Mouse (Mus musculus) MEL (cell line): ENCODE results near the gene Ywhah.

Source experiments
- CTCF ChIP-seq, 3 experiments: IDR thresholded peaks in 2 of 3; conservative IDR thresholded peaks in 1 of 3; 2 replicates each; pipeline ENCODE4 v1.5.1; 2011 to 2012; ENCODE audit warnings: low read length in 3 of 3, low read depth in 2 of 3, mild to moderate bottlenecking in 2 of 3, improper control_type of control experiment in 1 of 3, inconsistent platforms in 1 of 3, mixed read lengths in 1 of 3, moderate library complexity in 1 of 3; ENCODE audit not compliant: control insufficient read depth in 1 of 3, insufficient read depth in 1 of 3, poor library complexity in 1 of 3, severe bottlenecking in 1 of 3
- E2F4 ChIP-seq: IDR thresholded peaks from 2 replicates; pipeline ENCODE4 v1.6.1; 2011; ENCODE audit warnings: low read depth, low read length, improper control_type of control experiment, borderline replicate concordance
- EP300 ChIP-seq, 2 experiments: IDR thresholded peaks; 2 replicates each; pipeline ENCODE4 v1.6.1; 2011; ENCODE audit warnings: improper control_type of control experiment in 2 of 2, low read length in 2 of 2, low read depth in 1 of 2, mild to moderate bottlenecking in 1 of 2
- JUND ChIP-seq: IDR thresholded peaks from 2 replicates; pipeline ENCODE4 v1.6.1; 2011; ENCODE audit warnings: low read depth, mild to moderate bottlenecking, improper control_type of control experiment, low read length
- MAFK ChIP-seq: IDR thresholded peaks from 2 replicates; pipeline ENCODE4 v1.6.1; 2011; ENCODE audit warnings: low read depth, mild to moderate bottlenecking, low read length, improper control_type of control experiment, borderline replicate concordance
- MAX ChIP-seq: IDR thresholded peaks from 2 replicates; pipeline ENCODE4 v1.6.1; 2011; ENCODE audit warnings: low read length, improper control_type of control experiment
- MYC ChIP-seq: IDR thresholded peaks from 2 replicates; pipeline ENCODE4 v1.6.1; 2011; ENCODE audit warnings: low read depth, mild to moderate bottlenecking, low read length, improper control_type of control experiment, moderate library complexity
- TBP ChIP-seq: IDR thresholded peaks from 2 replicates; pipeline ENCODE4 v1.8.0; 2011; ENCODE audit warnings: low read depth, low read length, improper control_type of control experiment
- TCF12 ChIP-seq: IDR thresholded peaks from 2 replicates; pipeline ENCODE4 v1.6.1; 2014; ENCODE audit warnings: low read depth, mild to moderate bottlenecking, inconsistent platforms, low read length, improper control_type of control experiment, moderate library complexity
- USF2 ChIP-seq, 2 experiments: IDR thresholded peaks; 2 replicates each; pipeline ENCODE4 v1.6.1; 2011 to 2012; ENCODE audit warnings: improper control_type of control experiment in 2 of 2, low read length in 2 of 2, borderline replicate concordance in 1 of 2, inconsistent platforms in 1 of 2, low read depth in 1 of 2, mild to moderate bottlenecking in 1 of 2; ENCODE audit not compliant: insufficient read depth in 1 of 2

DNA sequence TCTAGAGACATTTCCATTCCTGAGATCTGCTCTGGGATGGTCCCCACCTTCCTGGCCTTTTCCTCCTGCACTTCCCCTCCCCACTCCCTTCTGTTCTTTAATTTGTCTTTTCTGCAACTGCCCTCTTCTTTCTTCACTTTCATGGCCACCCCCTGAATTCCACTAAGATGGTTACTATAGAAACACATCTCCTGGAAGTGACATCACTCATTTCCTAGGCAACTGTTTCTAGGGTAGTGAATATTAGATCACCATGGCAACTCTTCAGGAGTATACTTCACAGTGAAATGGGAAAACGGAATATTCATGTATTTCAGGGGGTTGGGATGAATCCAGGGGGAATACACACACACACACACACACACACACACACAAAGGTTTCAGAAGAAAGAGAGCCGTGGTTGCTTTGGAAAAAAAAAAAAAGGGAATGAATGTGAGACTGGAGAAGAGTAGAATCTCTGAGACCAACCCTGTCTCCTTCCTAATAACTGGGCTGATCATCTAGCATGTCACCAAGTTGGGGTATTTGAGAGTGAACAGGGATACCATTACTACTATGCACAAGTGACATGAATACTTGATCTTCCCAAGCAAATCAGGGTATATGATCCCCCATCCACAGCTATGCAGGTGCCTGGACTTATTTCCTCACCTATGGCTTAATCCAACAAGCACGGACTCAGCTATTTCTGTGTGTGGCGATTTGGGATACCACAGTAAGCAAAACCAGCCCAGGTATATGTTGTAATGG, 12.0 kb downstream of the Ywhah start:
- TF ChIP-seq TBP (no peak), MAFK (no peak), USF2 (IDR thresholded peaks at IDR 0.05; ENCODE audit: borderline replicate concordance in 1 of 2, insufficient read depth in 1 of 2, low read depth in 1 of 2, low read length in 2 of 2) (no peak), MAX (no peak), EP300 (IDR thresholded peaks at IDR 0.05; ENCODE audit: low read depth in 1 of 2, low read length in 2 of 2) (no peak), TCF12 (no peak), JUND (no peak), E2F4 (no peak), MYC (no peak), CTCF (IDR thresholded peaks at IDR 0.05 in 2 of 3, conservative IDR thresholded peaks at IDR 0.05 in 1 of 3; ENCODE audit: control insufficient read depth in 1 of 3, insufficient read depth in 1 of 3, low read depth in 2 of 3, low read length in 3 of 3, poor library complexity in 1 of 3, severe bottlenecking in 1 of 3) (no peak)
